Mouse (Mus musculus) ES-E14 (cell line): ENCODE data around the gene Kcnk5.

ENCODE experiments used
- CHD2 ChIP-seq: IDR thresholded peaks from 2 replicates; pipeline ENCODE4 v1.6.1; 2014; ENCODE audit warnings: mild to moderate bottlenecking, low read depth, low read length, inconsistent platforms
- MAFK ChIP-seq: IDR thresholded peaks from 2 replicates; pipeline ENCODE4 v1.6.1; 2014; ENCODE audit warnings: mild to moderate bottlenecking, low read depth, low read length, inconsistent platforms; ENCODE audit not compliant: insufficient read depth
- ZC3H11A ChIP-seq: IDR thresholded peaks from 2 replicates; pipeline ENCODE4 v1.6.1; 2012; ENCODE audit warnings: low read depth, mild to moderate bottlenecking, inconsistent platforms, low read length, borderline replicate concordance
- ZNF384 ChIP-seq: IDR thresholded peaks from 2 replicates; pipeline ENCODE4 v1.6.1; 2012; ENCODE audit warnings: low read depth, low read length, inconsistent platforms

DNA sequence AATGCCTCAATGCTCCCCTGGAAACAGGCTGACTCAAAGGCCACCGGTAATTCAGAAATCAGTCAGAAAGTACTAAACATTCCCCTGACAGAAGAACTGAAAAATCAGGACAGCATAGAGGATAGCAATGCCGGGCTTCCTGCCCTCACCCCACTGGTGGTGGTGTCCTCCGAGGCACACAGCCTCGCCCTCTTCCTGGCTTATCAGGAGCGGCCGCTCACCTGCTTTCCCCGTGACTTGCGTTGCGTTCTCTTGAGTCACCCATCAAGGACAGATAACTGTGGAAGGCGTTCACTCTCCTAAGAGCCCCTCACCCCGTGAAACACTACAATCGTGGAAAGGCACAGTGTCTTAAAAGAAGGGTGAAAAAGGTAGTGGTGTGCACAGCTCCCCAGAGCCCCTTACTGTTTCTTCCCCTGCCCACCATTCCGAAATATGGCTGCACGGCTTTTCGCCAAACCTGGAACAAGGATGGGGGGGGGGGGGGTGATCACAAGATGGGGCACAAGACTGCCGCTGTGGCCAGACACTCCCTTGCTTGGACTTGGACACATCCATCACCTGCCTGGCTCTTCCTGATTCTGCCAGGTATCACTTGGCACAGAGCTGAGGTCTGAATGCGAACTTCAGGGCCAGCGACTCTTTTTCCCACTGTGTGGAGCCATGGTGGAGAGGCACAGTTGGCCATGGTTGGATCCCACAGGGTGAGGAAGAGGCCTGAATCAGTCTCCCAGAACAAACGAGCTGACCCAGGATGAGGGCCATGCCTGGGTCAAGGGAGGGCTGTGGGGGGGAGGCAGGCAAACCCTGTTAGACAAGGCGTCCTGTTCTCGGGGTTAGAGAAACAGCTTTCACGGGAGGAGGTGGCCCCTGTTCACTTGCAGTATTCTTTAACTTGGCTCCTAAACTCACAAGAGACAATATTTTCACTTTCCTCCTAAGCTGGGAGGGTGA lies 32.2 kb downstream of the Kcnk5 start:
- TF ChIP-seq CHD2 = no peak
- TF ChIP-seq MAFK = no peak
- no peak for TF ChIP-seq ZNF384
- TF ChIP-seq ZC3H11A = no peak
